Mouse (Mus musculus) spleen, adult 10 weeks (tissue): ENCODE data around the gene Dock9. TPM values are rescaled to one million over a fixed set of nuclear protein-coding genes. Genes with fewer than 3 reads are reported as not detected.

Source experiments
- polyA plus RNA-seq: library from polyadenylated mRNA; stranded (reverse); fragments of 350-450 nt; fragmentation: Illumina TruSeq; extraction: RNeasy Lipid Tissue Mini Kit (QIAGEN cat#74804); gene quantifications from one replicate; pipeline ENCODE4 v1.2.3, GENCODE M21; 2015; ENCODE audit warnings: low replicate concordance; ENCODE audit not compliant: insufficient read depth

Gene Dock9
- polyA plus RNA-seq, result 19.7 TPM

GRCm38 (mm10) chr14:121797457-121798410 is at the start of gene Dock9:
TSS of gene Dock9 (minus strand) at chr14:121797837.

DNA sequence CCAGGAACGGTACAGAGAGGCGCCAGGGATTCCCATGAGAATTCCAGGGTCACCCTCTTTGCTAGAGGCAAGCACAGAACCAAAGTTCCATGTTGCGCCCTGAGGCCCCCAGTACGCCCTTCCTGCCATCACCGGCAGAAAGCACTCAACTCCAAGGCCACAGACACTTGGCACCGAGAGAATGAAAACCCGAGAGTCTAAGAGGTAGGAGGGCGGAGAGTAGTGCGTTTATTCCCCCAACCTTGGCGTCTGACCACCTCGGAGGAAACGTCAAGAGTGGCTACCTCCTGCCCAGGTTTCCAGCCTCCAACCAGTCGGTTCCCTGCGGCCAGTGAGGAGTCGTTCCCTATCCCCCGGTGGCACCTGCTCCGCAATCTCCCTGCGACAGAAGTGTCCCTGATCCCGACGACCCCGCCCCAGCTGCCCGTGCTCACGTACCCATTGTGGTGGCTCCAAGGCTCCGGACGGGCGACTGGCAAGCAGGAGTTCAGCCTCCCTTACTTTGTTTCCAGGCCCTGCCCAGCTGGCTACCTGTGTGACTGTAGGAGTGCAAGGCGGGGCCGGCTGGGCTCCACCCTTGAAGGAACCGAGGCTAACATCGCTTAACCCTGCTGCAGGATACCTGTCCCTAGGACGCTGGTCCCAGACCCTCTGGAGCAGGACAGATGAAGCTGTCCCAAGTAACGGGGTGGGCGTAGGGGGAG is 292.7 kb downstream of the Dock9 start, which contains the start of gene Slc15a1:
Gene Slc15a1 (minus strand): TSS at position 472 of the 704 bp plus-strand sequence.

Other genes with a start within 250 kb of the Dock9 start
- gene Ubac2, start 80.8 kb upstream of the Dock9 start, polyA plus RNA-seq, result 49.0 TPM
- 84.3 TPM for gene Gpr18, start 117.9 kb upstream of the Dock9 start, polyA plus RNA-seq
- 56.8 TPM for gene Gpr183, start 167.4 kb upstream of the Dock9 start, polyA plus RNA-seq
- 0.76 TPM for gene Timm8a2, start 236.8 kb upstream of the Dock9 start, polyA plus RNA-seq